Mouse (Mus musculus) forebrain, embryonic 14.5 days (tissue): ENCODE measurements around the gene Pitpnm3. TPM values are rescaled to one million over a fixed set of nuclear protein-coding genes. Genes with fewer than 3 reads are reported as not detected.

ENCODE experiments used
- ATAC-seq: fragments of 200-750 bp; cut with Nextera tagmentation; 2 replicates; pipeline ENCODE4 v1.8.0; 2017; ENCODE audit warnings: mild to moderate bottlenecking, moderate library complexity
- DNase-seq: peaks from one replicate; pipeline ENCODE4 v3.0.0-alpha.2; 2015; ENCODE audit warnings: low spot score
- H3K27ac ChIP-seq: fragments of 300-500 bp; sonication (generic); 2 replicates; pipeline ENCODE4 v1.5.1; 2014; ENCODE audit warnings: low read depth, mild to moderate bottlenecking, control low read depth, low read length, moderate library complexity
- H3K27me3 ChIP-seq: fragments of 300-500 bp; sonication (generic); replicated peaks from 2 replicates; pipeline ENCODE4 v1.6.1; 2014; ENCODE audit warnings: low read length, control low read depth, mixed read lengths; ENCODE audit not compliant: control insufficient read depth, insufficient read depth
- H3K36me3 ChIP-seq: fragments of 300-500 bp; sonication (generic); 2 replicates; pipeline ENCODE4 v1.6.1; 2014; ENCODE audit warnings: low read length, control low read depth; ENCODE audit not compliant: control insufficient read depth, insufficient read depth
- H3K4me1 ChIP-seq: fragments of 300-500 bp; sonication (generic); 2 replicates; pipeline ENCODE4 v1.6.1; 2014; ENCODE audit warnings: antibody characterized with exemption, low read length, control low read depth; ENCODE audit not compliant: control insufficient read depth, insufficient read depth
- H3K4me2 ChIP-seq: fragments of 300-500 bp; sonication (generic); 2 replicates; pipeline ENCODE4 v1.6.1; 2014; ENCODE audit warnings: mild to moderate bottlenecking, control low read depth, low read length
- H3K4me3 ChIP-seq: fragments of 300-500 bp; sonication (generic); 2 replicates; pipeline ENCODE4 v1.5.1; 2014; ENCODE audit warnings: low read depth, low read length, control low read depth
- H3K9ac ChIP-seq: fragments of 300-500 bp; sonication (generic); 2 replicates; pipeline ENCODE4 v1.6.1; 2014; ENCODE audit warnings: mild to moderate bottlenecking, low read length, control low read depth, moderate library complexity
- H3K9me3 ChIP-seq: fragments of 300-500 bp; sonication (generic); replicated peaks from 2 replicates; pipeline ENCODE4 v1.6.1; 2016; ENCODE audit warnings: low read length, control low read depth, mixed read lengths; ENCODE audit not compliant: control insufficient read depth
- WGBS: fragments of 180-500 bp; shearing (Covaris S2); extraction: QIAGEN DNeasy Blood & Tissue Kit; methylation state at CpG from one replicate; pipeline ENCODE4 v1.1.7; 2014; 5-methylcytosine and 5-hydroxymethylcytosine counted together
- polyA plus RNA-seq: library from polyadenylated mRNA; unstranded; fragments of >200 nt; fragmentation: Nextera tagmentation; extraction: Ambion mirVana; gene quantifications from 2 replicates; pipeline ENCODE4 v1.2.1, GENCODE M21; 2014

Pitpnm3 gene
- polyA plus RNA-seq, 1 experiment from 2014 or later = 0.94 TPM

DNA sequence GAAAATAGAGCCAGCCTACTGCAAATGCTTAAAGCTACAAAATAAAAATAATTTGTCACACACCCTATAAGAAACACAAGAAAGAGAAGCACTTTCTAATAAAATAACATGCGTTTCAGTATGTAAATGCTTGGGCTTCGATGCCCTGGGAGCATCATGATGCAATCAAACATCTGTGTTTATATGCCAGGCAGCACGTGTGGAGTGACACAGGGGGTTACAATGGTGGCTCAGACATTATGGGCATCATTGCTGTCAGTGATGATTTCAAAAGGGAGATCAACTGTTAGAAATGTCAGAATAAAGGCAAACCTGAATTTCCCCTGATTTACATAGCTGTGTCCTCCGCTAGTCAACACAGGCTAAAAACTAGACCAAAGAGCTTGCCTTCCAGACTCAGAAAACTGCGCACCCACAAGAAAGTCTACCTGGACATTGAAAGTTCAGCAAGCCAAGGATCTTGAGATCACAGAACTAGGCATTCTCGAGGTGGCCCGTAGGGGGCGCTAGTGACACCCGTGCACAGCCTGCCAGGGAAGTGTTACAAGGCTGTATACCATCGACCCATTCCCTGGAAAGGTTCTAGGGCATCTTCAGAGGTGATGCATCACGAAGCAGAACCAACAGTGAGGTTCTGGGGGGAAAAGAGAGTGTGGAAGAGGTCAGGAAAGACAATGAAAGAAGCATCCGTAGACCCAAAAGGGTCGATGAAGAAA lies 133.3 kb downstream of the Pitpnm3 start:
- no peaks in the 10 kb centered on the region for H3K27me3 ChIP-seq
- no peak overlapping the region for H3K9ac ChIP-seq
- no peaks in the 10 kb centered on the region for H3K4me1 ChIP-seq
- WGBS = 51% methylated on average over 13 of the region's 13 CpGs
- H3K9me3 ChIP-seq = no peaks in the 10 kb centered on the region
- H3K4me2 ChIP-seq = no peak overlapping the region
- H3K4me3 ChIP-seq = no peak overlapping the region
- no peak for ATAC-seq
- DNase-seq = no peak
- H3K27ac ChIP-seq = no peak overlapping the region
- H3K36me3 ChIP-seq = no peaks in the 10 kb centered on the region

DNA sequence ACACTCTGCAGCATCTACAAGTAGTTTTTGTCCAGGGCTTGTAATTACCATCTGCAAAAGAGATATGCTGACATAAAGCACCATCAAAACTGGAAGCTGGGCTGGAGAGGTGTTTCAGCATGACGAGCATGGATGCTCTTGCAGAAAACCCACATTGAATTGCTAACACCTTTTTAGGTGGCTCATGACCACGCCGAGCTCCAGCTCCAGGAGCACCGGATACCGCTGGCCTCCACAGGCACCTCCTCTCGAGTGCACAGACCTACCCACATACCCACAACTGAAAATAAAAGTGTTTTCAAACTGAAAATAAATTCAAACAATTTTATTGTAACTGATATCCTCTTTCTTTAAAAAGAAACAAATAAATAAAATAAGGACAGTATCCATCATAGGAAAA lies 135.4 kb downstream of the Pitpnm3 start:
- WGBS = 86% methylated on average over 6 of the region's 6 CpGs
- DNase-seq (no peak), ATAC-seq (no peak)
- Histone ChIP-seq H3K4me2 (no peak overlapping the region), H3K9ac (no peak overlapping the region), H3K36me3 (no peaks in the 10 kb centered on the region), H3K27ac (no peak overlapping the region), H3K27me3 (no peaks in the 10 kb centered on the region), H3K4me1 (peaks cover 8% of the 10 kb centered on the region), H3K9me3 (no peaks in the 10 kb centered on the region), H3K4me3 (no peak overlapping the region)

Other genes starting within 250 kb of the Pitpnm3 start
- gene Aipl1, start 98.3 kb downstream of the Pitpnm3 start, polyA plus RNA-seq = 0.09 TPM in 2 replicates
- 97.8 and 123 TPM in 2 replicates for gene Pimreg, start 93.7 kb downstream of the Pitpnm3 start, polyA plus RNA-seq
- gene Gm43951, start 71.1 kb upstream of the Pitpnm3 start, polyA plus RNA-seq = 0.07 and 0.15 TPM in 2 replicates
- 12.8 and 19.9 TPM in 2 replicates for gene 4933427D14Rik, start 71.7 kb upstream of the Pitpnm3 start, polyA plus RNA-seq
- 118 and 131 TPM in 2 replicates for gene Txndc17, start 71.8 kb upstream of the Pitpnm3 start, polyA plus RNA-seq
- 64.7 and 69.6 TPM in 2 replicates for gene Med31, start 79.8 kb upstream of the Pitpnm3 start, polyA plus RNA-seq
- gene Slc13a5, start 131.4 kb upstream of the Pitpnm3 start, polyA plus RNA-seq = 0.24 and 0.51 TPM in 2 replicates
- gene Xaf1, start 165.9 kb upstream of the Pitpnm3 start, polyA plus RNA-seq = 1.1 TPM in 2 replicates
- not detected in 2 replicates for gene Fbxo39, start 178.7 kb upstream of the Pitpnm3 start, polyA plus RNA-seq
- 10.4 and 10.5 TPM in 2 replicates for gene Tekt1, start 226.7 kb upstream of the Pitpnm3 start, polyA plus RNA-seq